Mouse (Mus musculus) limb, embryonic 14.5 days (tissue): ENCODE measurements at regions not wholly inside any gene's neighbourhood (a gene's known extent, or its start where the extent isn't known, plus 50 kb on each side); places are given as distances from the start of the nearest gene placed in this dataset.

Source experiments
- ATAC-seq: fragments of 200-750 bp; cut with Nextera tagmentation; 2 replicates; pipeline ENCODE4 v1.8.0; 2017; ENCODE audit warnings: low read depth, moderate number of reproducible peaks, moderate TSS enrichment; ENCODE audit not compliant: low FRiP score
- DNase-seq: peaks from one replicate; pipeline ENCODE4 v3.0.0-alpha.2; 2015; ENCODE audit warnings: low spot score
- H3K27ac ChIP-seq: fragments of 300-500 bp; sonication (generic); replicated peaks from 2 replicates; pipeline ENCODE4 v1.5.1; 2014; ENCODE audit warnings: low read depth, mild to moderate bottlenecking, low read length, moderate library complexity, mixed read lengths
- H3K27me3 ChIP-seq: fragments of 300-500 bp; sonication (generic); 2 replicates; pipeline ENCODE4 v1.6.1; 2014; ENCODE audit warnings: low read length, mixed read lengths; ENCODE audit not compliant: control insufficient read depth, insufficient read depth
- H3K36me3 ChIP-seq: fragments of 300-500 bp; sonication (generic); 2 replicates; pipeline ENCODE4 v1.6.1; 2014; ENCODE audit warnings: mild to moderate bottlenecking, low read length, moderate library complexity, mixed read lengths; ENCODE audit not compliant: control insufficient read depth, insufficient read depth
- H3K4me1 ChIP-seq: fragments of 300-500 bp; sonication (generic); 2 replicates; pipeline ENCODE4 v1.6.1; 2014; ENCODE audit warnings: antibody characterized with exemption, low read length, mixed read lengths; ENCODE audit not compliant: control insufficient read depth, insufficient read depth
- H3K4me2 ChIP-seq: fragments of 300-500 bp; sonication (generic); replicated peaks from 2 replicates; pipeline ENCODE4 v1.6.1; 2014; ENCODE audit warnings: low read depth, mild to moderate bottlenecking, low read length, moderate library complexity; ENCODE audit not compliant: severe bottlenecking
- H3K4me3 ChIP-seq: fragments of 300-500 bp; sonication (generic); replicated peaks from 2 replicates; pipeline ENCODE4 v1.5.1; 2014; ENCODE audit warnings: low read length
- H3K9ac ChIP-seq: fragments of 300-500 bp; sonication (generic); 2 replicates; pipeline ENCODE4 v1.6.1; 2014; ENCODE audit warnings: mild to moderate bottlenecking, low read depth, low read length, moderate library complexity; ENCODE audit not compliant: severe bottlenecking
- H3K9me3 ChIP-seq: fragments of 300-500 bp; sonication (generic); 2 replicates; pipeline ENCODE4 v1.6.1; 2016; ENCODE audit warnings: low read length; ENCODE audit not compliant: control insufficient read depth
- POLR2A ChIP-seq: fragments of 200-500 bp; IDR thresholded peaks from 2 replicates; pipeline ENCODE4 v1.8.0; 2012; ENCODE audit warnings: inconsistent platforms, mild to moderate bottlenecking, moderate library complexity, borderline replicate concordance; ENCODE audit not compliant: insufficient read depth, insufficient read length; ENCODE audit errors: extremely low read depth
- WGBS: fragments of 180-500 bp; shearing (Covaris S2); extraction: QIAGEN DNeasy Blood & Tissue Kit; methylation state at CpG from one replicate; pipeline ENCODE4 v1.1.7; 2014; 5-methylcytosine and 5-hydroxymethylcytosine counted together

DNA sequence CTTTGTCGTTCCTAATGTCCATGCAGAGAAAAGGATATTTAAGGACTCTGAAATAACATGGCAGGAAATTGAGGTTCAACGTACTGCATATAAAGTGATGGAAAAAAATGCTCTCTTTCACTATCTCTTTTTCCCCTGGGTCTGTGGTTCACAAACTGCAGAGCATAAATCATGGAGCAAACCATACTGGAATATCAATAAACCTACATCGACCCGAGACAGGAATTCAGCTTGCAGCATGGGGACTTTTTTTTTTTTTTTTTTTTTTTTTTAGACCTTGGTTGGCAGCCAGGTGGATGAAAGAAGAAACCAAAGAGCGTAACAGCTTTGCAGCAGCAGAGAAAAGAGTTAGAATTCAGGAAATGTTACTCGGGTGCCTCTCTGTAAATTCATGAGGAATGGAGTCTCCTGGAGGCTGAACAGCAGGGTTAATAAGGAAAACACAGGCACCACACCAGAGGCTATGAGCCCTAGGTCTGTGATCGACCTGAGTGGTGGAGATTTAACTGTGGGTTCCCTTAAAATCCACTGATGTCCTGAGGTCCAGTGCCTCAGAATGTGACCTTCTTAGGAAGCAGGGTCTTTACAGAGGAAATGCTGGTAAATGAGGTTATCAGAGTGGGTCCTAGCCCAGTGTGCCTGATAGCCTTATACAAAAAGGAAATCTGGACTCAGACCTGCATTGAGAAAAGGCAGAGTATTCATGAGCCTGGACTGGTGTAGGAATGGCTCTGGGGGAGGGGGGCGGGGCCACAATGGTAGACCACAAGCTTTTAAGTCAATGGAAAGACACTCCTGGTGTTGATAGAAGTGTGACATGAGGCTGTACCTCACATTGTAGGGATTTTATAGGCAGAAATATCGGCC lies 290.0 kb downstream of the Lpin1 start:
- 34% methylated on average over 9 of the region's 9 CpGs for WGBS
- ATAC-seq: no peak
- H3K27me3 ChIP-seq: no peaks in the 10 kb centered on the region
- no peak overlapping the region for H3K4me2 ChIP-seq
- no peaks in the 10 kb centered on the region for H3K9me3 ChIP-seq
- DNase-seq: peak; percentile 40
- no peaks in the 10 kb centered on the region for H3K36me3 ChIP-seq
- peaks cover 7% of the 10 kb centered on the region; the same call in 1 of the 2 replicates for H3K4me1 ChIP-seq
- peak overlapping the region; percentile 48; the same call in 1 of the 2 replicates for H3K27ac ChIP-seq
- H3K4me3 ChIP-seq: no peak overlapping the region
- TF ChIP-seq POLR2A: no peak
- H3K9ac ChIP-seq: no peak overlapping the region

DNA sequence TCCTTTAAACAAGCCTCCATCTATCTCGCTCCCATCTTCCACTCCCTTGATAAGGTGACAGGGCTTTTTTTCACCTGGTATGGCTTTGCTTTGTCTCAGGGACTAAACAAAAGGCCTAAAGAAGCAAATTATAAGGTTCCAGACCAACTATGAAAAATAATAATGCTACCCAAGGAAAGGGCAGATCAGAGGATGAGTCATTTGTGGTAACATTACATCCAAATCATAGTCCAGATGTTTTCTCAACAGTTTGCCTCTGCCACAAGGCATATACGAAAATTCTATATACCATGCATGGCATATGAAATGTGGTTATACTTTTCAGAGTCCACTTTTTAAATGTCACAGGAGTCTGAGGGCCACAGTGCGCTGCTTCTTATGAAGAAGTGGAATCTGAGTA lies 302.7 kb downstream of the Lpin1 start:
- no peak overlapping the region for H3K27ac ChIP-seq
- no peak for ATAC-seq
- no peak overlapping the region for H3K4me3 ChIP-seq
- 90% methylated on average over 3 of the region's 3 CpGs for WGBS
- H3K36me3 ChIP-seq: no peaks in the 10 kb centered on the region
- H3K4me1 ChIP-seq: no peaks in the 10 kb centered on the region
- H3K4me2 ChIP-seq: no peak overlapping the region
- no peaks in the 10 kb centered on the region for H3K9me3 ChIP-seq
- no peak for DNase-seq
- no peak for TF ChIP-seq POLR2A
- H3K27me3 ChIP-seq: no peaks in the 10 kb centered on the region
- no peak overlapping the region for H3K9ac ChIP-seq

DNA sequence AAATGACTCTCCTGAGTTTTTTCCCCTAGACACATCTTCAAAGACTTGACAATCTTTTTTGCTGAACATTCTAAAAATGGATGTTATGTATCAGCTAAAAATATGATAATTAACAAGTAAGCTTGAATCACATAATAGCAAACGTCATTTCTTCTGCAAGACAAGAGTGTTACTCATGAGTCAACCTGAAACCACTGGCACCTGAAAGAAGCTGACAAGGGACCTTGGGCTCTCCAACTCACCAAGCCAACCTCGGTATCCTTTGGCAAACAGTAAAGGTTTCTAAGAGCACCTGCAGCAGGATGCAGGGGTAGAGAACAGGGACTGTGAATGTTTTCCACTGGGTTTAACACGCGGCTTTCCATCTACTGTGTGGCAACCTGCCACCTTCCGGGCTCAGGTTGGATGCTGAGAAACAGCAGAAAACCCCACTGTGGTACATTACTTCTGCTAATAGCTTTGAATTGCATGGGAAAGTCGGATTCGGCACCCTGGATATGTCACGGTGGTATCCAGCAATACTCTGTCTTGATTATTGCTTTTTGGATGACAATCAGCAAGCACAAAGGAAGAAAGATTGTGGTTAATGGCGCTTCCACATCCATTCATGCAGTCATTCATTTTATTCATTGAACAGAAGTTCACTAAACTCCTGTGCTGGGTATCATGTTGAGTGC lies 305.9 kb downstream of the Lpin1 start:
- Histone ChIP-seq H3K27ac (no peak overlapping the region), H3K4me2 (no peak overlapping the region), H3K4me1 (no peaks in the 10 kb centered on the region), H3K9ac (no peak overlapping the region), H3K9me3 (no peaks in the 10 kb centered on the region), H3K4me3 (no peak overlapping the region), H3K36me3 (no peaks in the 10 kb centered on the region), H3K27me3 (no peaks in the 10 kb centered on the region)
- ATAC-seq (no peak), DNase-seq (no peak)
- WGBS: 84% methylated on average over 9 of the region's 9 CpGs
- TF ChIP-seq POLR2A: no peak

DNA sequence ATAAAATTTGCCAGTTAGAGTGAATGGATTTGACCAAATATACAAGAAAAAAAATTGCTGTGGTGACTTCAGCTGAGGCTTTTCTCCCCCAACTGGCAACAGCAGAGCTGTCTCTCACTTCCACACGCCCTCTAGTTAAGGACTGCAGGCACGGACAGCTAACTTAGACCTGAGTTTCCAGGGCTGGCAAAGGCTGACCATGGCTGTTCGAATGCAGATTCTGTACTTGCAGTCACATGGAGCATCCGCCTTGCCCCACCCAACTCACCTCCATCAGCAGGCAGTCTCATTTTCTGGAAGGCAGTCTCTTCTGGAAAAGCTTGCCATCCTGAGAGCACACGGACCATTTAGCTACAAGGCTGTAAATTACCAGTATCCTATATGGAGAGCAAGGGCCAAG lies 325.7 kb downstream of the Lpin1 start:
- WGBS: 74% methylated on average over 5 of the region's 5 CpGs

DNA sequence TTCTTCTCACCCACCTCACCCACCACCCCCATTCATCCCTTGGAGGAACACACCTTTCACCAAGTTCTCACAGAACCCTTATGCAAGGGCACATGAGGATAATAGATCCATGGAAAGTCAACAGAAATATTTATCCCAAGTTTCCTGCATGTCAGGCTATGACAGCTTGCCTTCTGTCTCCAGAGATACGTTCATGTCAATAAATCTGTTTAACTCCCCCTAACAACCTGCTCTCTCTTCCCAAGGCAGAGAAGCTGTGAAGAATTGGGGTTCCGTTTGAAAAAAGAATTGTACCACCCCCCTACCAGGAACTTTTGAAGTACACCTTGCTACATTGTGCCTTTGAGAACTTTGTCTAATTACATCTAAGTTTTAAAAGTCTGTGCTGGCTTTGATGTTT lies 331.6 kb downstream of the Lpin1 start:
- no peak overlapping the region for H3K4me2 ChIP-seq
- ATAC-seq (no peak), DNase-seq (no peak)
- no peaks in the 10 kb centered on the region for H3K27me3 ChIP-seq
- no peaks in the 10 kb centered on the region for H3K36me3 ChIP-seq
- no peak for TF ChIP-seq POLR2A
- H3K4me1 ChIP-seq: no peaks in the 10 kb centered on the region
- no peak overlapping the region for H3K27ac ChIP-seq
- no peaks in the 10 kb centered on the region for H3K9me3 ChIP-seq
- no peak overlapping the region for H3K4me3 ChIP-seq
- H3K9ac ChIP-seq: no peak overlapping the region
- WGBS: 83% methylated on average over 2 of the region's 2 CpGs

More for the DNA sequence above, 325.7 kb downstream of the Lpin1 start:
- ATAC-seq (no peak), DNase-seq (no peak)
- H3K9me3 ChIP-seq: no peaks in the 10 kb centered on the region
- no peak overlapping the region for H3K4me3 ChIP-seq
- no peak overlapping the region for H3K9ac ChIP-seq
- H3K27me3 ChIP-seq: no peaks in the 10 kb centered on the region
- no peaks in the 10 kb centered on the region for H3K36me3 ChIP-seq
- no peak for TF ChIP-seq POLR2A
- no peaks in the 10 kb centered on the region for H3K4me1 ChIP-seq
- H3K27ac ChIP-seq: no peak overlapping the region
- no peak overlapping the region for H3K4me2 ChIP-seq
